Mouse (Mus musculus) stomach, postnatal 0 days (tissue): ENCODE measurements around the gene Cdc45.

ENCODE experiments used
- CTCF ChIP-seq: IDR thresholded peaks from 2 replicates; pipeline ENCODE4 v1.5.1; 2016; ENCODE audit warnings: antibody characterized with exemption, low read depth, mild to moderate bottlenecking, moderate library complexity
- EP300 ChIP-seq: optimal IDR thresholded peaks from 2 replicates; pipeline ENCODE3; 2016; ENCODE audit warnings: antibody characterized with exemption

- TF ChIP-seq EP300 (no peak), CTCF (no peak)
Measured at GRCm38 (mm10) chr16:18822925-18823324, 11.1 kb upstream of the Cdc45 start.
